Mouse (Mus musculus) layer of hippocampus, adult 11-12 months (tissue): ENCODE measurements around the gene Nkain4.

ENCODE experiments used
- DNase-seq: peaks from one replicate; pipeline ENCODE4 v3.0.0; 2022; ENCODE audit warnings: low spot score

Nkain4 gene

DNA sequence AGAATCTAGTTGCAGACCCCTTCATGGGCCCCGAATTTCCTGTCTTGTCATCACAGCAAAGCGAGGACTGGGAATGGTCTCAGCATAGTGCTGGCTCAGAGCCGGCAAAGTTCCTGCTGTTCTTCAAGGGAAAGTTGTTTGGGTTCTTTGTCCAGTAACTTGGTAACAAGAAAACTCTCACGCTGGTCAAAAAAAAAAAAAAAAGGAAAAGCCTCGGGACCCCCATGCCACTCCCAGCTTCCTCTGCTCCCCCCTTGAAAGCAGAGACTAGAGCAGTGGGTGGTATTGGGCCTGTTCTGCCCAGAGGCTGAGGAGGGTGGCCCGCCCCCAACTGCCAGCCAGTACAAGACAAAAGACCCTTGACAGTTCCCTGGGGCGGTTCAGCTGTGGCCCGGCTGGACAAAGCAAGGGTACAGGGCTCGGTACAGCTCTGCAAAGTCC lies 1.7 kb downstream of the Nkain4 start:
- peak; percentile 37 for DNase-seq

DNA sequence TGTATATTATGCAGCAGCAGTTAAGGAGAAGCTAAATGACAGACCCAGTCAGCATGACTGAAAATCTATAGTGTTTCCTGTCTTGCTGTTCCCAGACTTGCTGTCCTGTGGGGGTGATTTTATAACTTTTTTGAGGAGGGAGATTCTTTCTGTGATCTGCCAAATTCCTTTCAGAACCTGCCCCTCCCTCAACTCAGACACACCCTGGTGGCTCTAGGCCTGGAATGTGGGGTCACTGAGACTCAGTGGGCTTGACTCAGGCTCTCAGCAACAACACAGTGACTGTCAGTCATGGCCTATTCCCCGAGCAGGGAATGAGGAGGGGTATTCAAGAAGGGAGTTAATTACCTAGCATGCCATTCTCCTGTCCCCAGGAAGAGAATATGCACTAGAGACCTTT lies 4.6 kb downstream of the Nkain4 start:
- DNase-seq = no peak

DNA sequence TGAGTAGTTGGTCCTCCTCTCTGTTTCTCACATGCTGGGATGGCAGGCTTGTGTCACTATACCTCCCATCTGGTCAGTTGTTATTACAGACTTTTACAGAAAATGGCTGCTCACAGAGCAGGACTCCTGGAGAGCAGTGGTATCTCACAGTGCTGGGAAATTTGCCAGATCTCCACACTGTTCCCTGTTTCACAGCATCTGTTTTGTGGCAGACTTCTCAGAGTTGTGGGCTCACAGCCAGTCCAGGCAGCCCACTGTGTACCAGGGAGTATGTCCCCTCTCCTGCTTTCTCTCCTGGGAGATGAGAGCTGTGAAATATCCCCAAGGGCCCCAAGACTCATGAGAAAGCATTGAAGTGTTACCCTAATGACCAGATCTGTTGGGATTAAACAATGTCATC lies 12.6 kb downstream of the Nkain4 start:
- peak; percentile 69 for DNase-seq

DNA sequence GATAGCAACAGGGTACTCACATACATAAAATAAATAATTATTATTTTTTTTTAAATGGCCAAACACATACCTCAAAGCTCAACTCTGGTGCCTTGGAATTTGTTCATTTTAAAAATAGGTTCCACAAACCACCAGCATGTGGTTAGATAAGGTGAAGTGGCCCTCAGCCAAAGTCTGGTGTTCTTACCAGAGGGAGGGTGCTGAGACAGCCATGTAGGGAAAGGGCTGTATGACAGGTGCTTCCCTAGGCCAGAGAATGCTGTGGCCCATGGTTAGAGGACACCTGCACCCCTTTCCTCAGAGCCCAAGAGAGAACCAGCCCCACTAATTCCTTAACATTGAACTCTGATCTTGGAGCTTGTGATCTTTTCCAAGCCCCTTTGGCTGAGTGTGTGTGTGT lies 14.3 kb downstream of the Nkain4 start:
- DNase-seq = no peak

DNA sequence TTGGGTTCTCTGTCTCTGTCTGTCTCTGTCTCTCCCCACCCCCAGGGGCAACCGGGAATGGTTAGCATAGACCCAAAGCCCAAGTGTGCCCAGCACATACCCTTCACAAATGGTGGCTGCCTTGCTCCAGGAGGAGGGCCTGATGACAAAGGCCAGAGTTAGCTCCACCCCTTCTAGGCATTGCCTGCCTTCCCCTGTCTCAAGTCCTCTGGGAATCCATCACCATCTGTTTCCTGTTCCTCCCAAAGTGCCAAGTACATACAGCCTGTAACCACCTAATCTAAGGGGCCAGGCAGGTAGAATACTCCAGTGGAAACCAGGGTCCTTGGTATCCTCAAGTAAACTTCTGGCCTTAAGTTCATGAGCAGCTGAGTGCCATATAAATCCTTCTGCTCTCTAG lies 22.1 kb downstream of the Nkain4 start:
- DNase-seq = no peak

DNA sequence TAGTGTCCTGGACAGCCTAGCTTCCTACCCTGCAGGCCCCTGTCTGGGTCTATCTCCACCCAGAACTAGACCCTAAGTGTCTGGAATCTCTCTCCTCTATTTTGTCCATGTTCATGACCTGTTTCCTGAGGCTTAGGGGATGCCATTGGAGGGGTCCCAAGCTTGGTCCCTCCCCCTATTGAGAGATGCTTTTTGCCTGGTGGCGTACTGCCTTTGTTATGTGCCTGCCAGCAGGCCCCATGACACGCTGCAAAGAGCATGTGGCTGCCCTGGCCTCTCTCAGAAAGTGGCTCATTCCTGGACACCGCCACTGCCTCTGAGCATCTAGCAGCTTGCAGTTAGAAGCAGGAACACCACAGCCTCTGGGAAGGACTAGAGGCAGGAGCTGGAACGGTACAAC lies 25.8 kb downstream of the Nkain4 start, which contains the start of gene Birc7:
Gene Birc7 (plus strand): TSS at position 301 of the 400 bp plus-strand sequence.
- DNase-seq = no peak

DNA sequence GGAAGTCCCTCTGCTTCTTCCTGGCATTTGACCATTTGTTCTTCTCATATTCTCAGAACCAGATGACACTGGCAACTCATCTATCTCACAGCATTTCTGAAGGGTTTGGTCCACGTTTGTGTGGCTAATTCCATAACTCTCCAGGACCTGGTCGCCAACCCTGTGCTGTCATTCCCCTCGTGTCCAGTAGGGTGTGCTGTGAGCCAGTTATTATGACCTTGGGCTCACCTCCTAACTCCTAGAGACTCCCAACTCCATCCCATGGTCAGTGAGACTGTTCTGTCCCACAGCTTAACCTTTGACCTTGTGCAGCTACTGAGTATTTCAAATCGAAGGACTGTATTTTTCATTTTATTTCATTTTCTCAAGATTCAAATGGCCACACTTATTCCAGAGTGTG lies 29.3 kb downstream of the Nkain4 start:
- peak; percentile 81 for DNase-seq

DNA sequence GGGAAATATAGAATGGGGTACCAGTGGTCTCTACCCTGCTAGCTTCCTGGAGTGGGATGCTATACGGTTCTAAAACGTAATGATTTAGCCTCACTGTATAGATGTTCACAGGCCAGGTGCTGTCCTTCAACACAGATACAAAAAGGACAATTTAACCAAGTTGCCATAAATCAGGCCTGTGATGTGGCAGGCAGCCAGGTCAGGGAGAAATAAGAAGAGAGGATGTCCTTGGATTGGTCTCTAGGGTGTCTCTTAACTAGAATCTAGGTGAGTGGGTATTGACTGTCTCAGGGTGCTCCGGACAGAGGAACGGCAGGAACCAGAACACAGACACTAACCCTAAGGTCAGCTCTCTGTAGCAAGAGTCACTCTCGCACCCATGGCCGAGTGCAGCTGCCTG lies 31.8 kb downstream of the Nkain4 start:
- no peak for DNase-seq

DNA sequence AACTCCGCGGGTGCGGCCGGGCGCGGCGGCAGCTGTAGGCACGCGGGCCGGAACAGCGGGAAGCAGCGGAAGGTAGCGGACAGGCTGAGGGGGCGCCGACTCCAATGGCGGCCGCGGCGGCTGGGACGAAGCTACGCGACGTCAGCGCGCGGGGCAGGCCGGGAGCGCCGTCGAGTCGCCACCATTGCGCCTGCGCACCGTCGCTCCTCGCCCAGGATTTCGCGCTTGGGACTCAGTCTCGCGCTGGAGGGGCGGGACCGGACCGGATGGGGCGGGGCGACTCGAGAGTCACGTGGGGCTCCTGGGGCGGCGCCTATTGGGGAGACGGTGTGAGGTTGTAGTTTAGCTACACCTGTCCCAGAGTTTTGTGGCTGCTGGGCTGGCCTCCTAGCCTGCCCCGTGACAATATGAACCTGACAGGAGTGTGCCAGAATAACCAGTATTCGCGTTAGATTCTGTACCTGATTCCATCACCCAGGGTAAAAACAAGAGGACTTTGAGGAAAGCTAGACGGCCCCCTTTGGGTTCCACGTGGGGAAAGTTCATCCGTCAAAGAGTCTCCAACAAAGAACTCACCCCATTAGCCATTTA lies 33.6 kb downstream of the Nkain4 start, which contains the start of gene Ythdf1:
Gene Ythdf1 (minus strand): TSS at position 140 of the 591 bp plus-strand sequence.
- DNase-seq = peak; percentile 96

DNA sequence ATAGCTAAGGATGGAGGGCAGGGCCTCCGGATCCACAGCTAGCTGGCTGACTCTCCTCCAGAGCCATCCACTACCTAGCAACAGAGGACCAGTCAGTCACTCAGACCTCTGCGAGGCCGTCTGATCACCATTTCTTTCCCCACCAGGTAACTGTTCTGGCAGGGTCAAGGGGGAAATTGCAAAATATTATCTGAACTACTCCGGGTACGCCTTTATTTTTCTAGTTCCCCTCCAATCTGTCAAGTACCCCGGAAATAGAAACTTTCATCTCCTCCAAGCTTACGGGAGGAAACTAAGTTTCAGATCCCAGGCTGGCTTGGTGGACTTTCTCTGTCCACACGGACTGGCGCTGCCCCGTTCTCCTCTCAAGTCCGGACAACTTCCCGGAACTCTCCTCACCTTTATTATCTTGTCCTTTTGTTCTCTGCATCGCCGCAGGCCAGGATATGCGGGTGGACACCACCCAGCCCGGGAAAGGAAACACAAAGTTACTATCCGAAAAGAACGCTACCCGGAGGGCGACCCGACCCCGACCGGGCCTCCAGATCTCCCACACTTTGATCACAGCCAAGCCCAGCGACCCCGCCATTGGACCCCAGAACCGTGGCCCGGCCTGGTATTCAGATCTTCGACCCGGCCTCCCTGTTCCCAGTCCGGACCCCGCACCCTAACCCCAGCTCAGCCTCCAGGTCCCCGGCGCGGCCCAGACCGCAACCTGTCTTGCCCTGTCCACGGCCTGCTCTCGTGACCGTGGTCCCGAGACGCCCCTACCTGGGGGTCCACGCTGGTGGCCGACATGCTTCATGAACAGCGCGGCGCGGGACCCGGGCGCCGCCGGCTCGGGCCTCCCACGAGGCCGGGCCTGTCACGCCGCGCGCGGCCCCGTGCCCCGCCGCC lies 34.3 kb downstream of the Nkain4 start:
- peak; percentile 26 for DNase-seq

DNA sequence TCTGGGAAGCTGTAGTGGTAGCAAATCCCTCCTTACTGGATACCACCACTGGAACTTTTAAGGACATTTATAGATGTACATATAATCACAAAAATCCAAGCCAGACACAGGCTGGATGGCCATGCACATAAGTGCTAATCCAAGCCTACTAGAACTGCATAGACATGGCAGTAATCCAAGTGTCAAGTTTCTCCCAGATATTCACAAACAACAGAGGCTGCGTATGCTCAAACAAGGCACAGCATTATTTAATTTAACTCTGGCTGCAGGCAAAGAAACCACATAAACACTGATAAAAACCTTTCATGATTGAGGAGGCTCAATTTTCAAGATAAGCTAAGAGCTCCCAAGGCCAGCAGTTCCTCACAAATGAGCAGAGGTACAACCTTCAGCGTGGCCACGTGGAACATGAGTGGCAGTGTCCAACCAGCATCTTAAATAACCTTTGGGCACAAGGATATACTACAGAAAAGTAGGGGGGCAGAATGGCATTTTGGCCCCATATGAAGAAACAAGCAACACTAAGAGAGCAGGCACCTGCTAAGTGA lies 38.5 kb downstream of the Nkain4 start:
- DNase-seq = no peak

DNA sequence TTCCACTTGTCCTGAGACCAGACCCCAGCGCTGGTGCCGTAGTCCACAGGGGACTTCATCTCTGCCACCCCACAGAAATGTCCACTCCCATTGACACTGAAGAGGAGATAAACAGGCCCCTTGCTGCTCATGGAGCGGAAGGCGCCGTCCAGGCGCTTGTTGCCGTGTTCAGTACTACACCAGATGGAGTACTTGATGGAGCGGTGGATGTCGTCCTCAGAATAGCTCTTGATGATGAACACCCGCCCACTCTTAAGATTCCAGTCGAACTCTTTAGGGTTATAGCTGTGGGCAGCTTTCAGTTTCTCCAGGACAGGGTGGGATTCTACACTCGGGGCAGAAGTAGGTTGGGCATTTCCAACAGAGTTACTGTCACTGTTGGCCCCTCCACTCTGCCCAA lies 43.6 kb downstream of the Nkain4 start:
- no peak for DNase-seq

DNA sequence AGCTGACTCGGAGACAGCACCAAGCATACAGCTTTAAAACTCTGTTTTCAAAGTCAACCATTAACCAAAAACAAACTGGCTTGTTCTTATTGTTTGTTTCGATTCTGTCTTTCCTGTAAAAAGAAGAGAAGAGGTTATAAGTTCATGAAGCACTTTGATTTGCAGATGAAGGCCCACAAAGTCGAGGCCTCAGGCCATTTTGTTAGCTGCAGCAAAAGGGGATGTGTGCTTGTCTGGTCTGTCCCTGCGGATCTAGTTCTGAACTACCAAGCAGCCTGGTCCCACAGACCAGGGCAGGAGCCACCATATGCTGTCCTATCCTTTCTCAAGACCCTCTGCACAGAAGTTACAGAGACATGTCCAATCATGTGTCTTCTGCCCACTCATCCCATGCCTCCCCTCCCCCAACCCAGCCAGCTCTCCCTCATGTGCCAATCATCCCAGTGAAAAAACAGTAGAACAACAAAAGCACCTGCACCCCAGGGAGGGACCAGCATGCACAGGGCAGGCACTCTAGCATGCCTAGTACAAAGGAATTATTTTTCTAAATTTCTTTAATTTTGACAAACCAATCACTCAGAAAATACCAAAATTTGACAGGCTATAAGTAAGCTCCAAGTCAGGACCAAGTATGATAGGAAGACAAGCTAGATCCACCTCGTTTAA lies 48.8 kb downstream of the Nkain4 start:
- no peak for DNase-seq

DNA sequence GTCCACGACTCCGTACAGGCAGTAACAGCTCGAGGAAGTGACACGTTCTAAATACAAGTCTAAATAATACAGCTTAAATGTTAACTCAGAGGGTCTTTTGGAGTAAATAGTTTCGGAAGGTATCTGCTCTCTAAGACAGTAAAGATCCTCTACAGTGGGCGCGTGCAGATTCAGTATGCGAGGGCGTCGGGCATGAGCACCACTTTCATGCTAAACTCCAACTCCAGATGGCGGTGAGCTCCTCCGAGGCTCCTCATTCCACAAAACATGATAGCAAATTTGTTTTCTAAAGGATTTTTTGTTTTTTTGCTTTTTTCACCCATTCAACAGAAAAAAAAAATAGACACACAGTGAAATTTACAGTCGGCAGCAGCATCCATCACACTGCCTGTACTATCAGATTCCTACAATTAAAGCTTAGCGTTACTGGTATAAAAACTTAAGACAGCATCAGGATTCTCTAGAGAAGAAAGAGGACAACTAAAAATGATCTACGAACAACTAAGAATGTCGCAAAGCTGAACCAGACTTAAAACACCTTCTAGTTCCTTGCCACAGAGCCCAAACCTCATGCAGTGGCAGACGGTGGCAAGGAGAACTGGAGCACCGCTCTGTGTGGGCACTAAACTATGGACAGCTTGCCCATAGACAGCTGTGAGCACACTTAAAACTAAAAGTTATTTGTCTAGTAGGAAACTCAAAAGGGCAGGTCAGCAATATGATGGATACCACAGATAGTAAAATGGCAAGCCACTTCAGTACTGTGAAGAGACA lies 49.9 kb downstream of the Nkain4 start:
- no peak for DNase-seq

DNA sequence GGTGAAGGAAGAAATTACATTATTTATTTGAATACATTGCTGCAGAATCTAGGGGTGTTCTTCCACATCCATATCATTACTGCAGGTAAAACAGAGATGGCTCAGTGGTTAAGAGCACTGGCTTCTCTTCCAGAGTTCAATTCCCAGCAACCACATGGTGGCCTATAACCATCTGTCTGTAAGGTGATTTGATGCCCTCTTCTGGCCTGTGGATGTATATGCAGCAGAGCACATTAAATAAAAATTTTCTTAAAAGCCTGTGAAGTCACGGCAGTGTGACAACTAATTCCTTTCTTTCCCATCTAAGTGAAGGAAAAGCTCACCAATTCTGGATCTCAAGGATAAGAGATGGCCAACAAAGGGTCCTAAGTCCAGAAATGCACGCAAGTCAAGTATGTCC lies 52.4 kb downstream of the Nkain4 start:
- DNase-seq = no peak

DNA sequence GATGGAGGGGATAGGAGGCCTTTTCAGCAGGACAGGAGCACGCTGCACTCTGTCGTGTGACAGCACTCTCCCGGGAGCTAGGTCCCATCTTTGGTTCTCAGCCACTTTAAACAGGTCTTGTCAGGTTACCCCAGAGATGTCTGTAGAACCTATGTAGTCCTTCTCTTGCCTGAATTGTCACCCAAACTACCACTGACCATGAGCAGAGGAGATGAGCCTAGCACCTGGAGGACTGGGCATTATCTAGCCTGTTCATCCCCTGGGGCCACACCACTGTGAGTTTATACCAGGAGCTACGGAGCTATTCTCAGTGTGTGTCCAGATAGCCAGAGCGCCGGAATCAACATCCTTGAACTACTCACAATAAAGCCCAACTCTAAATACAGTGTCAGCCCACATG lies 56.6 kb downstream of the Nkain4 start:
- DNase-seq = no peak

DNA sequence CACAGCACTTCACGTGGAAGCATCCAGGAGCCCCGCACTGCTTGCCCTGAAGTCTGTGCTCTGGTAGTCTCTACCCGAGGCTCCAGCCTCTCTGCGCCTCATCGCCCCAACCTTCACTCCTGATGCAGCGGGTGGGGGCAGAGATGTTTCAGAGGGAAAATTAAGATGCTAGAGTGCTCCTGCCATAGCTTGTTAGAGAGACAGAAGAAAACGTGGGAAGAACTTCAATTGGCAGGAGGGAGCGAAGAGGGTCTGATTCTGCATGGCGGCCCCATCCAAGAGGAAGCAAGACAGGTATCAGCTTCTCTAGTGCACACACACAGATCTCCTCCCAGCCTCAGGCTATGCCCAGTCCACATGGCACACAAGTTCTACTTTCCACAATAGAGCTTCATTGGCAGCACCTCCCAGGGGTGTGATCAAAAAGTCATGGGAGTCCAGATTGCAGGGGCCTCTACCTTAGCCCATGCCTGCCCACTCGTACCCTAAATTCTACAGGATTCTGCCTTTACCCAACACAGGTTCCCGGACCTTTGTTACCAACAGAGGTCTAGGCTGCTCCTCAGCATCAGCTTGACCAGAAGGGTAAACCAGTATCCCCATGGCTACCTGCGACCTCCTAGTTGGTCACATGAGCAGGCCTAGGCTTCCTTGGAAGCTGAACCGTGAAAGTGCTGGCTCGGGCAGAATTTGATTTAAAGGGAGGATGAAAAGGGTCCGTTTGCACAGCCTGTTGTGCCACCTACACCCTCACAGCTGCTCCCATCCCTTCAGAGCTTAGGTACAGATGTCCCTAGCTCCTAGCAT lies 57.5 kb downstream of the Nkain4 start:
- DNase-seq = peak; percentile 28

DNA sequence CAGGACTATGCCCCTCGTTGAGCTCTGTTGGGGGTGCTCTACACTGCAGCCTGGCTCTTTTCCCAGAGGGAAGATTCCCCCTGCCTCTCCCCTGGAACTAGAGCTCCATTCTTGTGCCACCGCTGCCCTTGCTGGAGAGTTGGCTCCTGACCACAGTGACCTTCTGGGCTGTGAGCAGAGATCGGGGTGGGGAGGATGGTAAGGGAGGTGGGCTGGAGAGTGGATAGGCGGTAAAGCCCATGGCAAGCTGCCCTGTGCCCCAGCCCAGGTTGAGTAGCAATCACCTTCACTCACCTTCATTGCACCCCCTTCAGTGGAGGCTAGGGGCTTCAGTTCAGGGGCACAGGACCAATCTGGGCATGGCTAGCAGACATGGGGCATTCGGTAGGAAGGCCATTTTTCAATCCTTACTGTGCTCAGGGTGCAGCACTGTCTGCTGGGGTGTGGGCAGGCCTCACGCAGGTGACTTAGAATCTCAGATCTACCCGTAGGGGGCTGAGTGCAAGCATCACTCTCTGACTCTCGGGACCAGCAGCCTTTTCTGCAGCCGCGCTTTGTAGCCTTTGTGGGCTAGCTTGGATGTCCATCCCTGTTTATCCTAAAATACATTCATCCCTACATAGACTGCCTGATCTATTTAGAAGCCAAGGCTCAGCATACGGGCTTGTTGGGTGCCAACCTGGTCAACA lies 58.5 kb downstream of the Nkain4 start:
- DNase-seq = peak; percentile 30

DNA sequence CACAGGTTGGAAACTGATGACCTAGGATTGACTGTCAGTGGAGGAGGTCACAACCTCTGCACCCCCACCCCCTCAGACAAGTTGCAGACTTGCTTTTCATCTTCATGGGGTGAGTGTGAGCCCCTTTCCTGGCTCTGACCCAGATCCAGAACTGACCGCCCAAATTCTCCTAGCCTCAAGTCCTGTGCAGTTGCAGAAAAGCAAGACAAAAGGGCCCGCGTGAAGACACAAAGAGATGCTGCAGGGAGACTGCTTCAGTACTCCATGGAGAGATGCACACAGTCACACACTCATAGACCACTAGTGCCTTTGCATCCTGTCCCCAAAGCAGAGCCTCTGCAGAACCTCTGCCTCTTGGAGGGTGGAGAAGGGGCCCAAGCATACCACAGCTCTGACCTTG lies 59.2 kb downstream of the Nkain4 start:
- DNase-seq = peak; percentile 24

DNA sequence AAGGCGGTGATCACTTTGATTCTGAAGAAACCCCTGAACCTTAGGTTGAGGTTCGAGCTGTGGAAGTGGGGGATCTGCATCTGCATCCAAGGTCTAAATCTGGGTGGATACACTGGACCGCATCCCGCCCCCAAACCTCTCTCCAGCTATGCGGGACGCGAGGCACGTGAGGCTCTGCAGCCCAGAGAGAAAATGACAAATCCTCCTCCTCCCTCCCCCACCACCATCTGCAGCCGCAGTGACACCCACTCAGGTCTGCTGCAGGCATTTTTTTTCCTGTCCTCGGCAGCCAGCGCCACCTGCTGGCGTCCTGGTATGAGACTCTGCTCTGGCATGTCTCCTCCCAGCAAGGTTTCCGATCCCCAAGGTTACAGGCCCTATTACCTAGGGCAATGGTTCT lies 59.8 kb downstream of the Nkain4 start:
- peak; percentile 90 for DNase-seq
